Mouse (Mus musculus) hindbrain, embryonic 16.5 days (tissue): ENCODE results near the gene Tmem104. TPM values are rescaled to one million over a fixed set of nuclear protein-coding genes. Genes with fewer than 3 reads are reported as not detected.

Experiments
- ATAC-seq: fragments of 200-750 bp; cut with Nextera tagmentation; 2 replicates; pipeline ENCODE4 v1.8.0; 2017; ENCODE audit warnings: moderate TSS enrichment, moderate library complexity
- H3K27ac ChIP-seq: fragments of 300-500 bp; sonication (generic); 2 replicates; pipeline ENCODE4 v1.5.1; 2014; ENCODE audit warnings: low read depth, mild to moderate bottlenecking, control low read depth, low read length, moderate library complexity
- H3K27me3 ChIP-seq: fragments of 300-500 bp; sonication (generic); replicated peaks from 2 replicates; pipeline ENCODE4 v1.6.1; 2014; ENCODE audit warnings: low read length; ENCODE audit not compliant: control insufficient read depth, insufficient read depth
- H3K36me3 ChIP-seq: fragments of 300-500 bp; sonication (generic); 2 replicates; pipeline ENCODE4 v1.6.1; 2014; ENCODE audit warnings: mild to moderate bottlenecking, low read length, moderate library complexity, mixed read lengths; ENCODE audit not compliant: control insufficient read depth, insufficient read depth
- H3K4me1 ChIP-seq: fragments of 300-500 bp; sonication (generic); 2 replicates; pipeline ENCODE4 v1.6.1; 2014; ENCODE audit warnings: low read depth, low read length; ENCODE audit not compliant: control insufficient read depth, insufficient read depth
- H3K4me2 ChIP-seq: fragments of 300-500 bp; sonication (generic); 2 replicates; pipeline ENCODE4 v1.6.1; 2014; ENCODE audit warnings: mild to moderate bottlenecking, low read length, control low read depth, moderate library complexity
- H3K4me3 ChIP-seq: fragments of 300-500 bp; sonication (generic); 2 replicates; pipeline ENCODE4 v1.5.1; 2014; ENCODE audit warnings: mild to moderate bottlenecking, low read length, control low read depth, moderate library complexity
- H3K9ac ChIP-seq: fragments of 300-500 bp; sonication (generic); 2 replicates; pipeline ENCODE4 v1.6.1; 2014; ENCODE audit warnings: low read depth, mild to moderate bottlenecking, control low read depth, low read length, moderate library complexity
- H3K9me3 ChIP-seq: fragments of 300-500 bp; sonication (generic); 2 replicates; pipeline ENCODE4 v1.6.1; 2014; ENCODE audit warnings: mild to moderate bottlenecking, low read length, moderate library complexity; ENCODE audit not compliant: control insufficient read depth
- whole genome bisulfite sequencing: fragments of 180-500 bp; shearing (Covaris S2); extraction: QIAGEN DNeasy Blood & Tissue Kit; methylation state at CpG from one replicate; pipeline ENCODE4 v1.1.7; 2014; 5-methylcytosine and 5-hydroxymethylcytosine counted together
- polyA plus RNA-seq: library from polyadenylated mRNA; unstranded; fragments of >200 nt; fragmentation: Nextera tagmentation; extraction: Ambion mirVana; gene quantifications from 2 replicates; pipeline ENCODE4 v1.2.1, GENCODE M21; 2015

The Tmem104 gene
- polyA plus RNA-seq, 1 experiment from 2014 or later, result 13.1 TPM

DNA sequence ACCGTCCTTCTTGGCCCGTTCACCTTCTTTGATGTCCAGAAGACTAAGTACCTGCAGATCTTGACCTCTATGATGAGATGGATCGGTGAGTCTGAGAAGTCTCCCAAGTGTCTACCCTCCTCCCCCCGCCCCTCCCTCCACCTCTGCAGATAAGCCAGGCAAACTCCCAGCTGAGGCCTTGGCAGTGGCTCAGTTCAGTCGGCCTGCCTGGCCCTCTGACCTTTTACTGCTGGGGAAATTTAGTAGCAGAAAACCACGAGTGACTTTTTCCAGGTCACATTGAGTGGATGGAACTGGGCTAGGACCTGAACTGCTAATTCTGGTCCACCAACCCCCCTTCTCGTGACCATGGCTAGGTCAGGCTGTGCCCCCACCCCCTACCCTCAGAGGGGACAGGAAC, 41.1 kb downstream of the Tmem104 start:
- H3K27ac ChIP-seq, result no peak overlapping the region
- H3K36me3 ChIP-seq, result no peaks in the 10 kb centered on the region
- H3K4me1 ChIP-seq, result peaks cover 48% of the 10 kb centered on the region
- no peak overlapping the region for H3K4me2 ChIP-seq
- H3K4me3 ChIP-seq, result no peak overlapping the region
- no peak for ATAC-seq
- peaks cover 3% of the 10 kb centered on the region; the same call in 1 of the 2 replicates for H3K27me3 ChIP-seq
- H3K9me3 ChIP-seq, result no peaks in the 10 kb centered on the region
- WGBS, result 70% methylated on average over 7 of the region's 7 CpGs
- no peak overlapping the region for H3K9ac ChIP-seq

DNA sequence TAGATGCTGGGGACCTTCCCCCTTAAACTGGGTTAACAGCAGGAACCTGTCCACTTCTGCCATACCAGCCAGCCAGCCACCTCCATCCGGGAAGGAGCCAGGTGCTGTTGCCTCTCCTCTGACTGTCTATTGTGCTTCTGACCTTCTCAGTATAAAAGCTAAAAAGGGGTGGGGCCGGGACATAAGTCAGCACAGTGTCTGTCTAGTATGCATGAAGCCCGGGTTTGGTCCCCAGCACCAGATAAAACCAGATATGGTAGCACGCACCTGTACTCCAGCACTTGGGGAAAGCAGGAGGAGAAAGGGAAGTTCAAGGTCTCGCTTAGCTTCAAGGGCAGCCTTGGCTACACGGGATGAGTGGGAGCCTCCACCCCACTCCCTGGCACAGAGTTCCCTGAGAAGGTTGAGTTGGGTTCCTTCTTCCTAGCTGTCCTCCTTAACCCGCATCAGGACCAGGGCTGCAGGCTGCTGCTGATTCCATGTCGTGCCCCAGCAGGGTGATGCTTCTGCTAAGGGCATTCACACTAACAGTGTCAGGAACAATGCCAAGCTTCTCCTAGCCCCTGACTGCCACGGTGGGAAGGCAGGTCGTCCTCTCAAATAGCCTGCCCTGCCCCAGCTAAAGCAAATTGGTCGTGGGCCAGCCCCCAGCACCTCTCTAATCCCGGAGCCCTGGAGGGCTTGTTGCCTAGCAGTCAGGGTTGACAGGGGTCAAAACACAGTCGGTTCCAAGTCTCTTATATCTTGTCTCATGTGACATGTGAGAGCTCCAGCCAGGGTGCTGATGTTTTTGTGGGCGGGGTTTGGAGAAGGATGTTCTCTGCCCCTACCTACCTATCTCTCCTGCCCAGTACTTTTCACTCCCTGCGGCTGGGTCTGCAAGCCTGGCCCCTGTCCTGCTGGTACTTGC, 42.0 kb downstream of the Tmem104 start:
- Histone ChIP-seq H3K27ac (no peak overlapping the region), H3K27me3 (peaks cover 3% of the 10 kb centered on the region; the same call in 1 of the 2 replicates), H3K36me3 (no peaks in the 10 kb centered on the region), H3K9me3 (no peaks in the 10 kb centered on the region), H3K4me1 (peaks cover 57% of the 10 kb centered on the region), H3K4me3 (no peak overlapping the region), H3K4me2 (no peak overlapping the region), H3K9ac (no peak overlapping the region)
- ATAC-seq, result no peak
- WGBS, result 53% methylated on average over 15 of the region's 15 CpGs

DNA sequence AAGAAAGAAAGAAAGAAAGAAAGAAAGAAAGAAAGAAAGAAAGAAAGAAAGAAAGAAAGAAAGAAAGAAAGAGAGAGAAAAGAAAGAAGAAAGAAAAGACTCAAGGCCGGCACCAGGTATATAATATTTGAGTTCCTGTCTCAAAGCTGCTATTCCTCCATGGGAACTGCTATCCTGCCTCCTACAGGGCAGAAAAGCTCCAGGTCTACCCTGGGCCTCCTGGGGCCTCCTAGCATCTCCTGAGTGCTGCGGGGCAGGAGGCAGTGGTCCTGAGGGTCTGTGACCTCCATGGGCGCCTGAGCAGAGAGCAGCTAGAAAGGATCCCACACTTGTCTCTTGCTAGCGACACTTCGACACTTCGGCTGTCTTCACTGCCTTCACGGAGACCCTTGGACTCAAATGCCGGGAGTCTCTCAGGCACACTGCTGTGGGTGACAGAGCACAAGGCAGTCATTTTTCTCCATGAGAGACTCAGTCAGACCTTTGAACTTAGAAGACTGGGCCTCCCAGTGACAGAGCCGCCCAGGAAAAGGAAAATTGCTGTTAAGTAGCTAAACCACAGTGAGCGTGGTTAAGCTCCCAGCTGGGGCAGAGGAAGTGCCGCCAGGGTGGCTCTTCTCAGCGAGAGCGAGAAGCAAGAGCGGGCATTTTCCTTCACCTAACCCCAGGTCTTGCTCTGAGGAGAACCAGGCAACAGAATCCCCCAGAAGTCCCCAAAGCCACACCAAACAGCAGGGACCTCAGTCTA, 44.1 kb downstream of the Tmem104 start:
- Histone ChIP-seq H3K4me3 (no peak overlapping the region), H3K9ac (no peak overlapping the region), H3K9me3 (no peaks in the 10 kb centered on the region), H3K36me3 (no peaks in the 10 kb centered on the region), H3K27ac (no peak overlapping the region; the same call in 1 of the 2 replicates), H3K4me1 (peaks cover 57% of the 10 kb centered on the region), H3K4me2 (no peak overlapping the region), H3K27me3 (peaks cover 3% of the 10 kb centered on the region; the same call in 1 of the 2 replicates)
- 57% methylated on average over 14 of the region's 14 CpGs for WGBS
- no peak for ATAC-seq

DNA sequence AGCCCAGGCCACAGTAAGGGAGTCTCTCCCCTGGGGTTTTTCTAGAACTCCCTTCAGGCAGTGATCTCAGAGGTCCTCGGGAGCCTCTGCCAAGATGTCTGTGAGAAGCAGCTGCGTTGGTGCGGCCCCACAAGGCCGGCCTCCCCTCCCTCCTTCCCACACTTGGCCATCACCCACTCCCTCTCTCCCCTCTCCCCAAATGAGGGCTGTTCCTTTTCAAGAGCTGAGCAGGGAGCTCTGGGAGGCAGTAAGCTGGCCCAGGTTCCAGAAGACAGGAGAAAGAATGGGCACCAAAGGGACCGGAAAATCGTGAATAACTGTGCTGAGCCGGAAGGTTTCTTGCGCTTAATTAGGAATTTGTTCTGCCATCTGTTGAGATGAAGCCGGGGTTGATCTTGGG, 44.6 kb downstream of the Tmem104 start:
- no peak overlapping the region for H3K4me3 ChIP-seq
- H3K27me3 ChIP-seq, result peaks cover 3% of the 10 kb centered on the region; the same call in 1 of the 2 replicates
- 21% methylated on average over 9 of the region's 9 CpGs for WGBS
- no peak overlapping the region; the same call in 1 of the 2 replicates for H3K27ac ChIP-seq
- no peak for ATAC-seq
- peaks cover 57% of the 10 kb centered on the region for H3K4me1 ChIP-seq
- no peaks in the 10 kb centered on the region for H3K9me3 ChIP-seq
- no peak overlapping the region for H3K9ac ChIP-seq
- H3K36me3 ChIP-seq, result no peaks in the 10 kb centered on the region
- no peak overlapping the region for H3K4me2 ChIP-seq

DNA sequence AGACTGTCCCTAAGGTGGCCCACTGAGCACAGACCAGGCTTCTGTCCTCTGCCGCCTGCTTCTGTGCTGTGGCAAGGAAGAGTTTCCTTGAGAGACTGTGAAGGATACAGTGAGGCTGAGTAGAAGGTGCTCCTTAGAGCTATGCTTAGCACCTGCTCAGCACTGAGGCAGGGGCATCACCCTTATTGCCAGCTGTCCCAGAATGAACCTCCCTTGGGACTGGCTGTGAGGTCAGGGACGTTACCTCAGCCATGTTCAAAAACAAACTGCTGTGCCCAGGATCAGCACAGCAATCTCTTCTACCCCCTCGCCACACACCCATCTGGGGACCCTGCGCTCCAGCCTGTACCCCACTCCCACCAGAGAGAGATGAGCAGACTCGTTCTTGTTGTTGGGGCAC, 45.6 kb downstream of the Tmem104 start:
- ATAC-seq, result no peak
- H3K9me3 ChIP-seq, result no peaks in the 10 kb centered on the region
- H3K4me3 ChIP-seq, result no peak overlapping the region
- H3K9ac ChIP-seq, result no peak overlapping the region
- peak overlapping the region; percentile 34; the same call in 1 of the 2 replicates for H3K27ac ChIP-seq
- peaks cover 3% of the 10 kb centered on the region; the same call in 1 of the 2 replicates for H3K27me3 ChIP-seq
- peaks cover 47% of the 10 kb centered on the region for H3K4me1 ChIP-seq
- WGBS, result 71% methylated on average over 5 of the region's 5 CpGs
- no peak overlapping the region for H3K4me2 ChIP-seq
- H3K36me3 ChIP-seq, result no peaks in the 10 kb centered on the region

DNA sequence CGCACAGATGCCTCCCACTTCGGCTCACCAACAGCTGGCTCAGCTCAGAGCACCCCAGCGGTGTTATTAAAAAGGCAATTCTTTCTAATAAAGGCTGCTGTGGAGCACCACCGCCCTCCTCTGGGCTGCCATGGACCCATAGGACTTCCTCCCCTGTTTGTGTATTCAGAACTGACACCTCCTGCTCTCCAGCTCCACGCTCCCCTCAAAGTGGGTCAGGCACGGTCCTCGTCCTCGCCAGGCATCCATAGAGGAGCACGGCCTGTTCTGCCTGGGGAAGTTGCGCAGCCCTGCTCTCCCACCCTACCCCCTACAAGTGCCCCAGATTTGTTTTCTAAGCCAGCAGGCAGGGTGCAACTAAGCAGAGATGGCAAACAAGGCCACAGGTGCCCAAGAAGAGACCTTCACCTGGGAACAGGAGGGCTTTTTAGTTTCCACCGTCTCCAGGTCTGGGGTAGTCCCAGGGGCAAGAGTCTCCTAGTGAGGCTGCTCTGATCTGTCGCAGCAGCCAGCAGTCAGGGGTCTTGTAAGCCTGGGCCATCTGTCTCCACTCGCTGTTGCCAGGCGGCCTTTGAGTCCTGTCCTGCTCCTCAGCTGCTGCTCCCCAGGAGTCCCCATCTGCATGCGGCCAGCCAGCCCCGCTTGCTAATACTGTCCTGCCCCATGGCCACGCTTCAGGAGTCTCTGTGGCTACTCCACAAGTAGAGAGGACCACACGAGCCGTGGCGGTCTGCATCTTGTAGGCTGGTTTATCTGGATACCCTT, 46.4 kb downstream of the Tmem104 start:
- Histone ChIP-seq H3K36me3 (no peaks in the 10 kb centered on the region), H3K27ac (0 out of 2 replicates have a peak overlapping the region, but pooled peaks have one; percentile 34), H3K9me3 (no peaks in the 10 kb centered on the region), H3K4me1 (peaks cover 47% of the 10 kb centered on the region), H3K9ac (0 out of 2 replicates have a peak overlapping the region, but pooled peaks have one; percentile 1), H3K27me3 (peaks cover 3% of the 10 kb centered on the region), H3K4me3 (no peak overlapping the region), H3K4me2 (no peak overlapping the region)
- peak; percentile 60; the same call in 1 of the 2 replicates for ATAC-seq
- WGBS, result 33% methylated on average over 20 of the region's 20 CpGs

DNA sequence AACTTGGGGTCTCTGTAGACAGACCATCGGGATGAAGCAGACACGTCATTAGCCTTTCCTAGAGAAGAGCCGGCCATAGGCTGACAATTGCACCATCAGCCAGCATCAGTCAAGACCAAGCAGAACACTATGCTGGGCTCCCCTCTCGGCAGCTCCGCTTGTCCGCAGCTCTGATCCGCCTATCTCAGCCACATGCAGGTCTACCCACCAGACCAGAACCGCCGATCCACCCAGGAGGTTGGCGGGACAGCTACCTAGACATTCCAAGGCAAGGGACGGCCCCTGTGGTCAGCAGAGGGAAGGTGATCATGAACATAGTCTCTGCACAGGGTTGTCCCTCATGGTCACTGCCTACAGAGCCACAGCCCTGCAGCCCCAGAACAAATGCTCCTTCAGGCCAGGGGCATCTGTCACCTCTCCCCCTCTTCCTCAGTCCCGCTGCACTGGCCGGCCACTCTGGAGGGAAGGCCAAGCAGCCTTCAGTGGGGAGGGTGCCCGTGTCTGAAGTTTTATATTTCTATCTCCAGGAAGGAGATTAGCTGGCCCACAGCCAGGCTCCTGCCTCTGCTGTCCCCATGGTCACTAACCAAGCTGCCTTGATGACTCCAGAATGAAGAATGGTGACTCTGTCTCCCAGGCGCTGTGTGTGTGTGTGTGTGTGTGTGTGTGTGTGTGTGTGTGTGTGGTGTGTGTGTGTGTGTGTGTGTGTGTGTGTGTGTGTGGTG, 47.2 kb downstream of the Tmem104 start:
- no peak overlapping the region for H3K27ac ChIP-seq

DNA sequence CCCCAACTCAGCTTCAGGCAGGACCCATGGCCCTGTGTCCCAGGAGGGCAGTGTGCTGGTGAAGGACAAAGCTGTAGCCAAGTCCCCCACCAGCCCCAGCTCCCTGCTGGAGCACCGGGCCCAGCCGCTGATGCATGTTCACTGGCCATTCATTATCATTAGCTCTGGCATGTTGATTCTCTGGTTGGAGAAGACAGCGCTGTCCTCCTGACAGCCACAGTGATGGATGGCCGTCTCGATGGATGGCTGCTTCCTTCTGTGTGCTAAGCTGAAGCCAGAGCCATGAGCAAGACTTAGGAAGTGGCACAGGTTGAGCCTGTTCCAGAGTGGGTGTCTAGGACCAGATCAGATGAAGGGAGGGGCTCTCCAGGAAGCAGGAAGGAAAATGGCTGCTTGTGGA, 49.3 kb downstream of the Tmem104 start:
- Histone ChIP-seq H3K27me3 (no peaks in the 10 kb centered on the region; the same call in none of the 2 replicates), H3K27ac (no peak overlapping the region), H3K36me3 (no peaks in the 10 kb centered on the region), H3K9me3 (no peaks in the 10 kb centered on the region), H3K4me2 (no peak overlapping the region), H3K9ac (peak overlapping the region; percentile 27; the same call in 1 of the 2 replicates), H3K4me1 (peaks cover 44% of the 10 kb centered on the region), H3K4me3 (no peak overlapping the region)
- ATAC-seq, result peak; percentile 57
- WGBS, result 29% methylated on average over 5 of the region's 5 CpGs

More for the DNA sequence above, 47.2 kb downstream of the Tmem104 start:
- no peak for ATAC-seq
- Histone ChIP-seq H3K4me2 (no peak overlapping the region), H3K27me3 (peaks cover 3% of the 10 kb centered on the region), H3K4me3 (no peak overlapping the region), H3K4me1 (peaks cover 47% of the 10 kb centered on the region), H3K9me3 (no peaks in the 10 kb centered on the region), H3K36me3 (no peaks in the 10 kb centered on the region), H3K9ac (no peak overlapping the region)
- WGBS, result 65% methylated on average over 14 of the region's 15 CpGs
